Mouse (Mus musculus) R1 (cell line): Measurements from ENCODE around the gene Dab1.

ENCODE experiments used
- DNase-seq: peaks from one replicate; pipeline ENCODE4 v3.0.0-alpha.2; 2018; ENCODE audit warnings: low read depth, low spot score

Gene Dab1

GRCm38 (mm10) chr4:103974536-103974935 is 355.4 kb downstream of the Dab1 start:
- no peak for DNase-seq

GRCm38 (mm10) chr4:103974946-103975345 is 355.8 kb downstream of the Dab1 start:
- DNase-seq = no peak

GRCm38 (mm10) chr4:103993884-103994283 is 374.7 kb downstream of the Dab1 start:
- DNase-seq = no peak

- no peak for DNase-seq
These were observed 375.2 kb downstream of the Dab1 start for GRCm38 (mm10) chr4:103994406-103994805.

- DNase-seq = no peak
These were observed 389.2 kb downstream of the Dab1 start for GRCm38 (mm10) chr4:104008406-104008805.

- no peak for DNase-seq
These were observed 392.5 kb downstream of the Dab1 start for GRCm38 (mm10) chr4:104011683-104012082.

- no peak for DNase-seq
These were observed 393.0 kb downstream of the Dab1 start for GRCm38 (mm10) chr4:104012150-104012549.

- no peak for DNase-seq
These were observed 406.0 kb downstream of the Dab1 start for GRCm38 (mm10) chr4:104025117-104025694.

GRCm38 (mm10) chr4:104026834-104027233 is 407.7 kb downstream of the Dab1 start:
- no peak for DNase-seq

GRCm38 (mm10) chr4:104027239-104027638 is 408.1 kb downstream of the Dab1 start:
- no peak for DNase-seq

GRCm38 (mm10) chr4:104036091-104036490 is 416.9 kb downstream of the Dab1 start:
- DNase-seq = no peak

GRCm38 (mm10) chr4:104039588-104039987 is 420.4 kb downstream of the Dab1 start:
- DNase-seq = no peak

GRCm38 (mm10) chr4:104043441-104043840 is 424.3 kb downstream of the Dab1 start:
- DNase-seq = no peak

- no peak for DNase-seq
These were observed 425.5 kb downstream of the Dab1 start for GRCm38 (mm10) chr4:104044634-104045033.

GRCm38 (mm10) chr4:104047966-104048804 is 429.0 kb downstream of the Dab1 start:
- no peak for DNase-seq

GRCm38 (mm10) chr4:104057116-104057515 is 438.0 kb downstream of the Dab1 start:
- DNase-seq = no peak

GRCm38 (mm10) chr4:104059569-104059968 is 440.4 kb downstream of the Dab1 start:
- no peak for DNase-seq

GRCm38 (mm10) chr4:104062356-104062755 is 443.2 kb downstream of the Dab1 start:
- no peak for DNase-seq

- DNase-seq = no peak
These were observed 447.7 kb downstream of the Dab1 start for GRCm38 (mm10) chr4:104066901-104067300.

GRCm38 (mm10) chr4:104067748-104068147 is 448.6 kb downstream of the Dab1 start:
- no peak for DNase-seq

- no peak for DNase-seq
These were observed 452.1 kb downstream of the Dab1 start for GRCm38 (mm10) chr4:104071296-104071695.

GRCm38 (mm10) chr4:104073920-104074459 is 454.8 kb downstream of the Dab1 start:
- no peak for DNase-seq

- DNase-seq = no peak
These were observed 458.6 kb downstream of the Dab1 start for GRCm38 (mm10) chr4:104077771-104078170.
